Mouse (Mus musculus) cerebellum, adult (tissue): Measurements from ENCODE around the gene Ccdc142.
A peak's percentile ranks its signal among the peaks of the same experiment; 100 is the strongest.

ENCODE experiments used
- ATAC-seq: cut with Nextera tagmentation; 2 replicates; pipeline ENCODE4 v1.9.2; 2017; ENCODE audit warnings: mild to moderate bottlenecking, moderate library complexity, mixed read lengths; ENCODE audit not compliant: insufficient number of reproducible peaks, low FRiP score, low TSS enrichment

The Ccdc142 gene

DNA sequence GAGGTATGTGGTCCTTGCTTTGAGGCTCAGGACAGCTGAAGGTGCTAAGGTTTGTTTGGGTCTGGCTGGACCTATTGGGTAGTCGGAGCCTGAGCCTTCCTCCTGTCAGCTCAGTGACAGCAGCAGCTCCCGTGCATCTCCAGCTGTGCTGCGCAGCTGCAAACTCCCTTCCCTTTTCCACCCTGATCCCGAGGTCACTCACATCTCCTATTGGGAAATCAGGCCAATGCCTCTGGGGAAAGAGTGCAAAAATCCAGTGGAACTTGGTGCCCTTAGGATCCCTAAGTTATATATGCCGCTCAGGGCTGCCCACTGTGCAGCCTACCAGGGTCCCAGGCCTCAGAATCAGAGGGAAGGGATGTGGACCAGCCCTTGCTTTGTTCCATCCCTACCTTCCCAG lies 17.9 kb upstream of the Ccdc142 start:
- no peak for ATAC-seq

DNA sequence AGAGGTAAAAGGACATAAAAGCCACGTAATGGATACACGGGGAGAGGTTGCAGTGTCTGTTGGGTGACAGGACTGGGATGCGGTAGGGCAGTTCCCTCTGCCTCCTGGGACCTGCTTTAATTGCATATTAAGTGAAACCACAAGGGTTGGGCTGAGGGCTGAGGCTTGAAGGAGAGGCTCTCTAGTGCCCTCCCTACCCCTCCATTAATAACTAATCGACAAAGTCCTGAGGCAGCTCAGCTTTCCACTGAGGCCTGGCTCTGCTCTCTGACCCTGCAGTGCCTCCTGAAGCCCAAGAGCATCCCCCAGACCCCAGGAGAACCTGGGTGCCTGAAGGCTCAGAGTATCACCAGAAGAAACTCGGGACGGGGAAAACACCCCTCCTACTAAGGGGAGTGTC lies 16.9 kb upstream of the Ccdc142 start:
- ATAC-seq, result no peak

DNA sequence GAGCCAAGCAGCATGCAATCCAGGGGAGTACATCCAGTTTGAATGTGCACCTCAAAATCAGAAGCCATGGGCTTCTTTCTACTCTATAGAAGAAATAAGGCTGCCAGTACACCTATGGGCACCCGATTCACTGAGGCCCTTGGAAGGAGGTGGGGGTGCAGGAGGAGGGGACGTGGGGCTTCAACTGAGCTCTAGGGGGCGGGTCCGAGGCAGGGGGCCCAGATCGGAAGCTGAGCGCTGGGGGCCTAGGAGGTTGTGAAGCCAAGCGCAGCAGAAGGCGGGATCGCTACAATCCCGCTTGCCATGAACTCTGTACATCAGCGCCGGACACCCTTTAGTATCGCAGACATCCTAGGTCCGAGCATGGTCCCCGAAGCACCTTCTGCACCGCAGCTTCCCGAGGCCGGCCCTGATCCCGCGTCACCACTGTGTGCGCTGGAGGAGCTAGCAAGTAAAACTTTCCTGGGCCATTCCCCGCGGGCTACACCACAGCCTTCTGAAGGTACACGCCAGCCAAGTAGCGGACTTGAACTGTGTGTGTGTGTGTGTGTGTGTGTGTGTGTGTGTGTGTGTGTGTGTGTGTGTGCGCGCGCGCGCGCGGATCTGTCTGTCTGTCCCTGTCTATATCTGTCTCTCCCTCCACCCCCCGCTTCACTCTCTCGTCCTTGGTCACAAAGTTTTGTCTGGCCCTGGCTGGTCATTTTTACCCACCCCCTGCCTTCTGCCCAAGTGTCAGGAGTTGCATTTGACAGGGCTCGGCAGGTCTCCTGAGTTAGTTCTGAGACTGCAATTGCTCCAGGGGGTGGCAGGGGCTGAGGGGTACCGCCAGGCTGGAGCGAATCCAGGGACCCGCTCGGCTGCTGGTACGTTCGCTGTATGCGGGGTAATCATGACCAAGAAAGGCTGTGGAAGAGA lies 15.0 kb upstream of the Ccdc142 start, which contains the start of gene Lbx2:
TSS of gene Lbx2 (plus strand) at position 247 of the 915 bp plus-strand sequence.
- no peak for ATAC-seq

DNA sequence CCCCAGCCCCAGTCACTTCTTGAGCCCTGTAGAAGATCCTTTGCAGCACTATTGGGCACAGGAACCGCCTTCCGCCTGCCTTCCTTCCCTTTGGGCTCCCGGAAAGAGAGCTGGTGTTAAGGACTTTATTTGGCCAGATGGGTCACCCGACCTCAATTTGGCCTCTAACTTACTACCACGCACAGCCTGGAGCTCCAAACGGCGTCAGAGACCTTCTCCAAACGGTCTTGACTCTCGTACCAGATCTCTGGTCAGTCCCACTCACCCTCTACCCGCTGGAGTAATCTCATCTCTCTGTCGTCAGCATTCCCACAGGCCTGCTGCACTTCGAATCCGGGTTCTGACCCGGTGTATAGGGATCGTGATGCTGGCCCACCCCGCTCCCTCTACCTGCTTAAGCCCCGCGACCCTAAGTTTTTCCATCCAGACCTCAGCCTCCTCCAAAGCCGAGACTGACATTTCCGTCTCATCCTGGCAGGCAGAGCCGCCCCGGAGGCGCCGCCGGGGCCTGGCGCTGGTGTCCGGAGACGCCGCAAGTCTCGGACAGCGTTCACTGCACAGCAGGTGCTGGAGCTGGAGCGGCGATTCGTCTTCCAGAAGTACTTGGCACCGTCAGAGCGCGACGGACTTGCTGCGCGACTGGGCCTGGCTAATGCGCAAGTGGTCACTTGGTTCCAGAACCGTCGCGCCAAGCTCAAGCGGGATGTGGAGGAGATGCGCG lies 14.0 kb upstream of the Ccdc142 start:
- no peak for ATAC-seq

DNA sequence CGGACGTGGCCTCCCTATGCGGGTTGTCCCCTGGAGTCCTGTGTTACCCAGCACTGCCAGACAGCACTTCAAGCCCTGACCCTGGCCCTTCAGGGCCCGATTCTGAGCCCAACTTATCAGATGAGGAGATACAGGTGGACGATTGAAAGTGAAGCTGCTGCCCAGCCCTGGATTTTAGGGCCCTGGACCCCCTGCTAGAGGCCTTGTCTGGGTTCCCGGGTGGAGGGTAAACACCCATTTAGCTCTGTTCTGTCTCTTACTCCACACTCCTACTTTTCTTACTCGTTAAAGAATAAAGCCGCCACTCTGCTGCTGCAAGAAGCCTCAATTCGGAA lies 13.5 kb upstream of the Ccdc142 start:
- ATAC-seq, result no peak

DNA sequence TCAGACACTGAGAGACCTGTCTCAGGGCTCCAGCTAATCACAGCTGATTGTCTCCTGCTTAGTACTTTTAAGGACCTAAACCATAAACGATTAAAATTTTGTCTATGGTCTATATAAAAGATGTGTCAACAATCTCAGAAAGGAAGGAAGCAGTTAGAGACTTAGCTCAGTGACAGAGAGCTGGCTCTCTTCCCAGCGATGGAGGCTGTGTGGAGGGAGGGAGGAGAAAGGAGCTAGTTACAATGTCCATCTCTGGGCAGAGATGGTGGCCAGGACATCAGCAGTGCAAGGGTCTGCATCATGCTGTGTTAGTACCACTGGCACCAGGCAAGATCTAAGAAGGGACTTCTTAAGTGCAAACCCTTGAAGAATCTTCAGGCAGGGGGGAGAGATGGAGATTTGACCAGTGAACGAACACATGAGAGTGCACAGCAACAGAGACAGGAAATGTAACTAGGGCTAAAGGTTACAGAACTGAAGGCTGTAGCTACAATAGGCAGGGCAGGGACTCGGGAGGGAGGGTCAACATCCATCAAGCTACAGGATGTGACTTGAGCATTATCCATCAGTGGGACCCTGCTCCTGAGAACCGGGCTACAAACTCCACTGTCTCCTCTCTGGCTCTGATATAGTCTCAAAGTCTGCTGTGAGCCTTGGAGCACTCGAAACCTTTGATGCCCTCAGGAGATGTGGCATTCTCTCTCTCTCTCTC lies 8.8 kb upstream of the Ccdc142 start:
- no peak for ATAC-seq

DNA sequence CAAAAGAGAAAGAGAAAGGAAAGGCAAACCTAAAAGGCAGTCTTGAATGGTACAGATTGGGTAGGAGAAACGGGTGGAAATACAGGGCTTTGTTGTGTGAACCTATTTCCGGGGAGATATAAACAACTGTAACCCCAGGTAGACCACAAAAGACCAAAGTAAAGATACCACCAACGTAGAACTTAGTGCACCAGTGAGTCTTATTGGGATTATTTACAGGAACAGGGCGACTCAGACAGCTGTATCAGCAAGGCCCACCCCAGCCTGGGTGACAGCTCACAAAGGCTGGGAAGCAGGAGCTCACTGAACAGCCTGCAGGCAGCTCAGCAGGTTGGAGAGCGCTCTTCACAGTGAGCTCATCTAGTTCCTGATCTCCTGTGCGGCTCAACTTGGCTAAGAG lies 5.4 kb upstream of the Ccdc142 start:
- no peak for ATAC-seq

DNA sequence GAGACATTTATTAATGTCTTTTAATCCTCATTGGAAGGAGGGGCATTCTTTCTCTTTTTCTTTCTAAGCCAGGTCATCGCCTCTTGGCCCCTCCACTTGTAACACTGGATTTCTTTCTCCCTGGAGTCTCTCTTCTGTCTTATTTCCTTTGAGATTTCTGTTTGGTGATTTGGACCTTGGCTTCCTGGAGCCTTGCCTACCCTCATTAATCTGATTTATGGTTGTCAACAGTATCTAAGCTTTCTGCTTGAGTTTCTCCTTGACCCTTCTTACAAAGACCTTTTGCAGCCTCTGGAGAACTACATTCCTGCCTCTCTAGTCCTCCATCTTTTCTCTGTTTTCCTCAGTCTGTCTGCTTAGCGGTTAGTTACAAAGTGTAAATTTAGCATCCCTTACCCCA lies 3.0 kb upstream of the Ccdc142 start:
- ATAC-seq, result no peak

DNA sequence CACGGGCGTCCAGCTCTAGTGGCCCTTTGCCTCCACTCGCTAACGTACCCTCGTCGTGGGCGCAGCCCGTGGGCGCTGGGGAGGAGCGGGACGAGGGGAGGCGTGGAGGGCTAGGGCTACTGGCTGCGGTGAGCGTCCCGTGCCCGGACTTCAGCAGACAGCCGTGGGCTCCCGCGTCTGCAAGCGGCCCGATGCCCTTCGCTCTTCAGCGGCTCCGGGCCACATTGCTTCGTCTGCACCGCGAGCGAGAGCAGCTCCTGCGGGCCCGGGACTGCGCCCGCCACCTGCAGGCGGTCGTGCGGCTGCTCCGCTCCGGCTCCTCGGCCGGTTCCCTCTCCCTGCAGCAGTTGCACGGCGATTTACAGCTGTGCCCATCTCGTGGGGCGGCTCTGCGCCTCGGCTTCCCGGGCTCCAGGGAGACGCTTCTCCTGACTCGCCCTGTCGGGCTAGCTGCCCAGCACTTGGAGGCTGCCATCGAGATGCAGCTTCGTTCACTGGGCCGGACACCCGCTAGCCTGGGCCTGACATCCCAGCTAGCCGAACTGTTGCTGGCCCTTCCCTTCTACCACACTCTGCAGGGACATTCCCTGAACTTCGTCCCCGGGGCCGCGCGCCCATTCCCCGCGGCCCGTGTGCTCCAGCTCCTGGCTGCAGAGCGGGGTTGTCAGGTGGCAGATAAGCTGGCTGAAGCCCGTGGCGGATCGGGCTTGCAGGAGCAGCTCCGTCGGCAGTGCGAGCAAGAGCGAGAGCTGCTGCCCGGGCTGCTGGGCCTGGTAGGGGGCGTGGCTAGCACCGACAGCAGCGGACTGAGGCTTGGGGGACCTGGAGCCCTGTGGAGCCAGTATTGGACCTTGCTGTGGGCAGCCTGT lies 521 bp downstream of the Ccdc142 start:
- ATAC-seq, result peak; percentile 64

DNA sequence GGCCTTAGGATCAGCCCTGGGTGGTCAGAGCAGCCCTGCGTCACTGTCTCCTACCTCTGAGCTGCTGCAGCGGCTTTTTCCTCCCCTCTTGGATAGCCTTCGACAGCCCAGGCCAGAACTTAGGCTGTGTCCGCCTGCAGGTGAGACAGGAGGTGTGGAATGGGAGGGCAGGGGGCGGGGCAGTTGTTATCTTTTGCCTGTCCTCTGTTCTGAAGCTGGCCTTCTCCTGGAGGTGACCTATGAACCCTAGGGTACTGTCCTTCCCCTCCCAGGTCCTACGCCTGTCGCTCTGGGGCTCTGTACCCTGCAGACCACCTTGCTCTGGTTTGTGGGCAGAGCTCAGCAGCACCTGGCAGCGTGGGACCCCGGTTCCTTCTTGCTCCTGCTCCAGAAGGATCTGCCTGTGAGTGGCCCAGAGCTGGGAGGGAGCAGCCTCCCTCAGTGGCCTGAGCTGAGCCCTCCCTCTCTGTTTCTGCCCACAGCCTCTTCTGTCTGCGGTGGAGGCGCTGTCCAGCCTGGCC lies 1.8 kb downstream of the Ccdc142 start:
- ATAC-seq, result no peak

DNA sequence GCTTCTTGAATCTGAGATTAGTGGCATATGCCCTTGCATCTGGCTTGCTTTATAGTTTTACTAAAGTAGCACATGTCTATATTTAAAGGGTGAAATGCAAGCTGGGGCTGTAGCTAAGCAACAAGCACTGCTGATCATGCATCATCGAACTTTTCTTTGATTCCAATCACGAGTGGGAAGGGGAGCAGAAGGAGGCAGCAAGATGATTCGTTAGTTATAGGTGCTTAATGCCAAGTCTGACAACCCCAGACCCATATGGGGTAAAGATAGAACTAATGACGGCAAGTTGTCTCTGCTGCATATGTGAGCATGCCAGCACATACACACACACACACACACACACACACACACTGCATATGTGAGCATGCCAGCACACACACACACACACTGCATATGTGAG lies 2.8 kb downstream of the Ccdc142 start:
- no peak for ATAC-seq

DNA sequence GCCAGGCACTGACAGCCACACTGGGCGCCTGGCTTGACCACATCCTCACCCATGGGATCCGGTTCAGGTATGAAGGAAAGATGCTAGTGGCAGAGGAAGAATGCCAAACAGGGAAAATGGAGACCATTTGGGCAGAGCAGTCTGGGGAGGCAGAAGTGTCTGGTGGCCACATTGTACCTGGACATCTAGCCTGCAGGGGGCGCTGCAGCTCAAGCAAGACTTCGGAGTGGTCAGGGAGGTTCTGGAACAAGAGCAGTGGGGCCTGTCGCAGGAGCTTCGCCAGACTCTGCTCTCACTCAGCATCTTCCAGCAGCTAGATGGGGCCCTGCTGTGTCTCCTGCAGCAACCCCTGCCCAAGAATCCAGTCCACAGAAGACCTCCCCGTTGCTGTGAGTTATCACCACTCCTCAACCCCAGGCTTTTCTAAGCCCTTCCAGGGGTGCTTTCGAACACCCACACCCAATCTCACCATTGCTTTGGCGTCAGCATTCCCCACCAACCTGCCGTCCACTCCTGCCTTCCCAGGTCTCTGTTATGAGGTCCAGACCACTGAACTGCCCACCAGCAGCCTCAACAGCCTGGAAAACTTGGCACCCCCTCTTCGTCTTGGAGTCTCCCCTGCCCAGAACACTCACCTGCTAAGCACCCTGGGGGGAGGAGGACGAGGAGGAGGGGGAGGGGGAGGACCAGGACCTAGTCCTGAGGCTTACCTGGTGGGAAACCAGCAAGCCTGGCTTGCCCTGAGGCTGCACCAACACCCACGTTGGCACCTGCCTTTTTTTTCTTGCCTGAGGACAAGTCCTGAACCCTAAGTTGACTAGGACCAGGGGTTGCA lies 6.4 kb downstream of the Ccdc142 start:
- ATAC-seq, result no peak

DNA sequence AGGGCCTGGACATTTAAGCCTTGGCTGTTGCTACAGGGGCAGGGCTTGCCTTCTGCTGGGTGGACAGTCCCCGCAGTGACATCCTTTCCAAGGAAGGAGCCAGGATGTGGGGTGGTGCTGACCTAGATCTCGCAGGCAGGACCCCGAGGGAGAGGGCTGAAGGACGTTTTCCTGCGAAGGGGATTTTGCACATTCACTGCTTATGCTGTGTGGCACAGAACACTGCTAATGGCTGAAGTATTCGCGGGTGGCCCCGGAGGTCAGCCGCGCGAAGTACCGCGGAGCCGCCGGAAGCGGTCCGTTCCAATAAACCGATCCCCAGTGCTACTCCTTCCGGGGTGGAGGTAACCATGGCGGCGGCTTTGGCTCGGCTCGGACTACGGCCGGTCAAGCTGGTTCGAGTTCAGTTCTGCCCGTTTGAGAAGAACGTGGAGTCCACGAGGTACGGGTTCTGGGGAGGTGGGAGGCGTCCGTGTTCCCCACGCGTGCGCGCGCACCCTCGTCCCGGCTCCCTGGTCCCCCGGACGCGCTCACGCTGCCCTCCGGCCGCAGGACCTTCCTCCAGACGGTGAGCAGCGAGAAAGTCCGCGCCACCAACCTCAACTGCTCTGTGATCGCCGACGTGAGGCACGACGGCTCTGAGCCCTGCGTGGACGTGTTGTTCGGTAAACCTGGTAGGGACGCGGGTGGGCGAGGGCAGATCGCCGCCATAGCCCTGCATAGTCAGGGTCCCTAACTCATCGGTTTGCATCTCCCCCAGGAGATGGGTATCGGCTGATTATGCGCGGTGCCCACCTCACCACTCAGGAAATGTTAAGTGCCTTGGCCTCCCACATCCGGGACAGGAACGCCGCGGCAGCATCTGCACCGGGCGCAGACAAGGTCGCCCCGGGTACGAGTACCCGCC lies 7.6 kb downstream of the Ccdc142 start, which contains the start of gene Mrpl53:
TSS of gene Mrpl53 (plus strand) at position 279 of the 907 bp plus-strand sequence.
- peak; percentile 87 for ATAC-seq

DNA sequence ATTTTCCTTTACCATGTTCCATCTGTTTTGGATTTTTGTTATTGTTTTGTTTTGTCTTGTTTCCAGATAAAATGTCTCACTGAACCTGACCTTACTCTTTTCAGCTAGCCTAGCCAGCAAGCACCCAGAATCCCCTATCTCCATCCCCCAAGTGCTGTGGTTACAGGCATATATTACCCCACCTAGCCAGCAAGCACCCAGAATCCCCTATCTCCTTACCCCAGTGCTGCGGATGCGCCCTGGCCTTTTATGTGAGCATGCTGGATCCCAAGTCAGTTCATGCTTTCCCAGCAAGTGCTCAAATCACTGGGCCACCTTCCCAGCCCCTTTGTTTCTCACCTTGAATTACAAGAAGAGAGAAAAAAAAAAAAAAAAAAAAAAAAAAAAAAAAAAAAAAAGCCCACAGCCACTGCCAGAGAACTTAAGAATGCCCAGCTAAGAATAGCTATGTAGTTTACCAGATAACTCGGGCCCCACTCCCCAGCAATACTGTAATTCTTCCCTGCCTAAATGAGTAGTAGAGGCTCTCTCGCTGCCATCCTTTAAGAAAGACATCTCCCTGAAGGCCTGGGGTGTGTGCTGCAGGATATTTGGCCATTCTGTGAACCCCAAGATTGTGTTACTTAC lies 10.2 kb downstream of the Ccdc142 start:
- no peak for ATAC-seq

DNA sequence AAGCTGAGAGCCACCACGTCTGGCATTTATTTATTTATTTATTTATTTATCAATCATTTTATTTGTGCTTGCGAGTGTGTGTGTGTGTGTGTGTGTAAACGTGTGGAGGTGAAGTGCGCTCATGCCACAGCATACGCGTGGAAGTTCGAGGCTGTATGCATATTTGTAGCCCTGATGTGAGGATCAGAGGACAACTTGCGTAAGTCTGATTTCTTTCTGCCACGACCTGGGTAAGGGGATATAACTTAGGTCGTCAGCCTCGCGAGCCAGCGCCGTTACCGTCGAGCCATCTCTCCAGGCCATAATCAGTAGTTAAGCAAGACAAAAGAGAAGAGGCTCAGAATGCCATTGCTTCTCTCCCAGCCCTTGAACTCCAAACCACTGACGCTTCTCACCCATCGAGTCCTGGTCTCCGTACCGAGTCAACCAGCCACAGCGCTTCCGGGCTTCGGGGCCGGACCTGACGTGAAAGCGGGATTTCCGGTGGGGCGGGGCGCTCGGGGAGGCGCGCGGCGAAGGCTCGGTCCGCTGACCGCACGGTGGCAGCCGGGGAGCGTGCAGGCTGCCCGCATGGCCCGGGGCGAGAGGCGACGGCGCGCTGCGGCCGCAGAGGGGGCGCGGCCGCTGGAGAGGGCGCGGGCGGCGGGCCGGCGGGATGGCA lies 13.7 kb downstream of the Ccdc142 start, which contains the start of gene Mogs:
TSS of gene Mogs (plus strand) at position 486 of the 661 bp plus-strand sequence.
- ATAC-seq, result peak; percentile 81

DNA sequence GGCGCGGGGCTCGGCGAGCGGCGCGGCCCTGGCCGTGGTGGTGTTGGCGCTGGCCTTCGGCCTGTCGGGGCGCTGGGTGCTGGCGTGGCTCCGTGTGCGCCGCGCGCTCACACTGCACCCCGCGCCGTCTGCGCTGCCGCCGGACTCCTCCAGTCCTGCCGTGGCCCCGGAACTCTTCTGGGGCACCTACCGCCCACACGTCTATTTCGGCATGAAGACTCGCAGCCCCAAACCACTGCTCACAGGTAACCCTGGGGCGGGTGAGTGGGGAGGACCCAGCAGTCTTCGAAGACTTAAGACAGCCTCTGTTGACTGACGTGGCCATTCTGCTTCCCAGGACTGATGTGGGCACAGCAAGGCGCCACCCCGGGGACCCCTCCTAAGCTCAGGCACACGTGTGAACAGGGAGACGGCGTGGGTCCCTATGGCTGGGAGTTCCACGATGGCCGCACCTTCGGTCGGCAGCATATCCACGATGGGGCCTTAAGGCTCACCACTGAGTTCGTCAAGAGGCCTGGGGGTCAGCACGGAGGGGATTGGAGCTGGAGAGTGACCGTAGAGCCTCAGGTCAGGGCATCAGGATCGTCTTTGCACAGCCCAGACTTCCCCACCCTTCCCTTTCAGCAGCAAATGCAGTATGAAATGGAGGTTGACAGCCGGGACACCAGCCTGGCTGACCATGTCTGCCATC lies 14.4 kb downstream of the Ccdc142 start:
- peak; percentile 6; the same call in 1 of the 2 replicates for ATAC-seq
